Mouse (Mus musculus): ENCODE results near the gene Lrrc63.

GRCm38 (mm10) chr14:75069356-75069979 is 61.2 kb downstream of the Lrrc63 start:
- TF ChIP-seq POLR2A (IDR thresholded peaks at IDR 0.05; ENCODE audit: low read depth, low read length) (no peak), CTCF (IDR thresholded peaks at IDR 0.05; ENCODE audit: extremely low read depth, insufficient read length, insufficient replicate concordance, low read depth, low read length) (no peak)
